25 mouse cellular contexts compared by ENCODE assay signal in genomic region chr12:9404981-9405380, GRCm38 (mm10).
A peak's percentile ranks its signal among the peaks of the same experiment; 100 is the strongest.
DNase-seq lines count a peak whose midpoint lies in the region; TF ChIP-seq lines count a peak whose summit lies in the region.
"Had no signal": no experiment of that assay in that cellular context is flagged by ENCODE, and none has a peak within 500 bp of the region (broad histone marks: within the 10 kb centered on the region; RNA-seq: fewer than 3 reads in every experiment).

No protein-coding gene starts in this region.

- TF ChIP-seq POLR2A in cerebellum, adult 2 months (IDR thresholded peaks at IDR 0.05; ENCODE audit: borderline replicate concordance, insufficient read depth, low read length): no peak

- WGBS in cerebellum, adult 2 months: 12% methylated on average over 7 of the region's 7 CpGs

- intact Hi-C loops in left cerebral cortex, postnatal 4 days (cut with DNase I): no loop called here

- H3K4me1 ChIP-seq in cerebellum, adult 2 months (ENCODE audit: control insufficient read depth, insufficient read depth, low read length): no peaks in the 10 kb centered on the region
- H3K4me1 ChIP-seq: forebrain, embryonic 15.5 days; heart, embryonic 13.5 days; hindbrain, embryonic 12.5 days; kidney, embryonic 15.5 days; midbrain, embryonic 13.5 days; neural tube, embryonic 12.5 days had no signal

- TF ChIP-seq CTCF in cerebellum, adult 2 months (IDR thresholded peaks at IDR 0.05; ENCODE audit: borderline replicate concordance, insufficient read depth, low read depth, low read length): no peak

- H3K27ac ChIP-seq in cerebellum, adult 2 months (ENCODE audit: insufficient read depth, low read length): no peak overlapping the region
- H3K27ac ChIP-seq: forebrain, embryonic 15.5 days; heart, embryonic 13.5 days; hindbrain, embryonic 12.5 days; kidney, embryonic 15.5 days; midbrain, embryonic 13.5 days; neural tube, embryonic 12.5 days had no signal

- DNase-seq in cerebellum, postnatal 10 days: peak; percentile 6 to 13
- no peak for DNase-seq in cerebellum, adult 2 months
- DNase-seq in layer of hippocampus, adult 11-12 months (ENCODE audit: low spot score): peak; percentile 6
- DNase-seq in layer of hippocampus, postnatal 25 days (ENCODE audit: extremely low spot score in 1 of 2, low spot score in 1 of 2): no peak
- peak; percentile 5 for DNase-seq in right cerebral cortex, postnatal 25 days
- DNase-seq in right cerebral cortex, postnatal 10 days (ENCODE audit: low spot score in 2 of 2): no peak
- DNase-seq in left cerebral cortex, postnatal 4 days: no peak
- DNase-seq: adrenal gland, postnatal 14 days; cerebellum, adult 9-11 months; gastrocnemius, postnatal 14 days; heart, adult 18-20 months; heart, postnatal 14 days; kidney, adult 11 months; kidney, postnatal 36 days; layer of hippocampus, postnatal 36 days; lung, postnatal 14 days; retina, postnatal 1 day; right cerebral cortex, postnatal 4 days; thymus, postnatal 25 days had no signal

- no peak overlapping the region for H3K4me3 ChIP-seq in cerebellum, adult 2 months (replicated peaks; ENCODE audit: insufficient read depth, low read depth, low read length)
- H3K4me3 ChIP-seq: forebrain, embryonic 15.5 days; heart, embryonic 13.5 days; hindbrain, embryonic 12.5 days; kidney, embryonic 15.5 days; midbrain, embryonic 13.5 days; neural tube, embryonic 12.5 days had no signal

- no peaks in the 10 kb centered on the region for H3K27me3 ChIP-seq in cerebellum, adult 2 months (ENCODE audit: control insufficient read depth, insufficient read depth, low read length)
- H3K27me3 ChIP-seq: forebrain, embryonic 15.5 days; heart, embryonic 13.5 days; hindbrain, embryonic 12.5 days; kidney, embryonic 15.5 days; midbrain, embryonic 13.5 days; neural tube, embryonic 12.5 days had no signal

Comparison
In these comparisons a context has a peak if more than half of its experiments do, and no peak if none do; other contexts are left out.
1. DNase-seq: peak in cerebellum, postnatal 10 days (2 of 2), layer of hippocampus, adult 11-12 months (single experiment) and right cerebral cortex, postnatal 25 days (single experiment); none in cerebellum, adult 2 months (0 of 2), layer of hippocampus, postnatal 25 days (0 of 2), right cerebral cortex, postnatal 10 days (0 of 2) and left cerebral cortex, postnatal 4 days (single experiment).